Mouse (Mus musculus): ENCODE measurements around the gene Ccdc6. TPM values are rescaled to one million over a fixed set of nuclear protein-coding genes. Genes with fewer than 3 reads are reported as not detected.

The Ccdc6 gene
- polyA plus RNA-seq, 1 experiment from 2014 or later, result 17.5 TPM

Other genes starting within 250 kb of the Ccdc6 start
- gene Mrln, start 107.5 kb downstream of the Ccdc6 start, polyA plus RNA-seq (2015; fragmentation: Nextera tagmentation; extraction: Ambion mirVana), result 0.65 and 1.6 TPM in 2 replicates
- gene Slc16a9, start 148.0 kb downstream of the Ccdc6 start, polyA plus RNA-seq (2015; fragmentation: Nextera tagmentation; extraction: Ambion mirVana), result 1.5 and 1.6 TPM in 2 replicates

Data from forebrain, embryonic 15.5 days (tissue).